Mouse (Mus musculus) C2C12 (cell line): ENCODE measurements at regions not wholly inside any gene's neighbourhood (a gene's known extent, or its start where the extent isn't known, plus 50 kb on each side); places are given as distances from the start of the nearest gene placed in this dataset.

Source experiments
- H3K27me3 ChIP-seq: one replicate; pipeline ENCODE4 v1.6.1; 2011; ENCODE audit not compliant: control insufficient read depth, insufficient read depth, insufficient read length
- H3K36me3 ChIP-seq: one replicate; pipeline ENCODE4 v1.6.1; 2011; ENCODE audit not compliant: control insufficient read depth, insufficient read depth
- H3K4me3 ChIP-seq: one replicate; pipeline ENCODE4 v1.5.1; 2011; ENCODE audit warnings: mild to moderate bottlenecking, control low read depth; ENCODE audit not compliant: poor library complexity, insufficient read depth, severe bottlenecking
- H3K79me2 ChIP-seq: one replicate; pipeline ENCODE4 v1.6.1; 2011; ENCODE audit not compliant: control insufficient read depth, insufficient read depth
- H3K79me3 ChIP-seq: one replicate; pipeline ENCODE4 v1.6.1; 2011; ENCODE audit warnings: low read depth, control low read depth
- H3ac ChIP-seq: one replicate; pipeline ENCODE3; 2011; ENCODE audit warnings: low read depth; ENCODE audit not compliant: control insufficient read depth, insufficient read length
- CEBPB ChIP-seq: IDR thresholded peaks from one replicate; pipeline ENCODE4 v1.6.1; 2011; ENCODE audit warnings: low read depth, mild to moderate bottlenecking, control low read depth, moderate library complexity
- CTCF ChIP-seq: IDR thresholded peaks from one replicate; pipeline ENCODE4 v1.5.1; 2011; ENCODE audit not compliant: control insufficient read depth, insufficient read depth, insufficient read length
- FOSL1 ChIP-seq: IDR thresholded peaks from one replicate; pipeline ENCODE4 v1.8.0; 2011; ENCODE audit warnings: mild to moderate bottlenecking, low read length; ENCODE audit not compliant: poor library complexity, insufficient read depth, severe bottlenecking
- MAX ChIP-seq: IDR thresholded peaks from one replicate; pipeline ENCODE4 v1.6.1; 2011; ENCODE audit warnings: mild to moderate bottlenecking, control low read depth
- MYOD1 ChIP-seq: IDR thresholded peaks from one replicate; pipeline ENCODE4 v1.6.1; 2011; ENCODE audit warnings: low read depth; ENCODE audit not compliant: control insufficient read depth, insufficient read length
- MYOG ChIP-seq: IDR thresholded peaks from one replicate; pipeline ENCODE4 v1.6.1; 2011; ENCODE audit not compliant: control insufficient read depth, insufficient read length; ENCODE audit errors: extremely low read depth
- USF1 ChIP-seq: IDR thresholded peaks from one replicate; pipeline ENCODE4 v1.6.1; 2011; ENCODE audit warnings: low read depth, mild to moderate bottlenecking, control low read depth, moderate library complexity

DNA sequence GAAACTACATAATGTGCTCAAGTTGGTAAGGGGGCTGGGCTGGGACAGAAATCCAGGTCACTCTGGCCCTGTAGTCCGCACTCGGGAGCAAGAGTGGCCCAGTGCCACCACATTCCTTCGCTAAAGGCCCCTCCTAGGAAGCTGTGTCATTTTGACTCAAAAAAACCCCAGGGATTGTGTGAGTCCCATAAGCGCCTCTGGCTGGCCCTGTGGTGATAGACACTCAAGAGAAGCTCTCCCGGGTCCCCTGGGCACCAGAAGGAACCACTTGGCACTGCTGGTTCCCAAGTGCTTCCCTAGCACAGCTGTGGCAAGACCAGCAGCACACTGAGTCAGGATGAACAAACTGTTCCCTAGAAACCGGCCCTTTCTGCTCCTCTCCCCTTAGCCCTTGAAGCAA is 93.1 kb upstream of the Smarca2 start:
- H3ac ChIP-seq: no peak overlapping the region
- TF ChIP-seq MYOG (no peak), CEBPB (no peak), CTCF (no peak), MAX (no peak)
- no peaks in the 10 kb centered on the region for H3K79me3 ChIP-seq
- H3K27me3 ChIP-seq: no peaks in the 10 kb centered on the region
- no peak overlapping the region for H3K4me3 ChIP-seq
- H3K36me3 ChIP-seq: no peaks in the 10 kb centered on the region
- no peaks in the 10 kb centered on the region for H3K79me2 ChIP-seq

DNA sequence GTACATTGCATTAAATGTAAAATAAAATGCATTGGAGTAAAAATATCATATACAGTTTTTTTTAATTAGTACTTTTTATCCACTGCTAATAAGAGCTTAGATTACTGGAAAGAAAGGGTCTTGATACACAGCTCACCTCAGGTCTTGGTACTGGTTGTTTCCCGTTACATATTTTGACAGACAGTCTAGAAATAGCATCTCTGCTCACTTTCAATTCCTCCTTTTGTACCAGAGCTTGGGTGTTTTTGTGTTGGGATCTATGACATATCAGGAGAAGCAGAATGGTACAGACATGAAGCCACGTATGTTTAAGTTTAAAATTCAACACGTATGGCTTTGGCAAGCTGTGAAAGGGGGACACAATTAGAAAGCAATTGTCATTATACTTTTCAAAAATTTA is 80.3 kb upstream of the Smarca2 start:
- TF ChIP-seq CTCF: no peak
- no peak for TF ChIP-seq MYOG
- Histone ChIP-seq H3K36me3 (no peaks in the 10 kb centered on the region), H3K79me3 (no peaks in the 10 kb centered on the region), H3ac (no peak overlapping the region), H3K4me3 (no peak overlapping the region), H3K27me3 (no peaks in the 10 kb centered on the region), H3K79me2 (no peaks in the 10 kb centered on the region)

DNA sequence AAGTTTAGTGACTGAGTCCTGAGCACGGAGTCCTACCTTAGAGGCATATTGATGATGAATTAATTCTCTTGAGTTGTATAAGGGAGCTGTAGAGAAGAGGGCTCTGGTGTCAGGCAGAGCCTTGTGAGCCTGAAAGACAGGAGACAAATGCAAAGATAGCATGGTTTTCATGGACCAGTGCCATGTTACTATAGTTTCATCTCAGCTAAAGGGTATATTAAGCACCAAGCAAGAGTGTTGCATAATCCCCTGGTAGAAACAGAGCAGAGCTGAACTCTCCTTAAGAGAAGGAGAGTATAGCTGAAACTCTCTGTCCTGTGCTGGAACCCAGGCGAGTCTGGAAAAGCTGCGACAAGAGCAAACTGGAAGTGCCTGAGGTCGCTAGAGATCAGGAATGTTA is 73.5 kb upstream of the Smarca2 start:
- Histone ChIP-seq H3K27me3 (no peaks in the 10 kb centered on the region), H3K4me3 (no peak overlapping the region), H3ac (no peak overlapping the region), H3K79me3 (no peaks in the 10 kb centered on the region), H3K79me2 (no peaks in the 10 kb centered on the region), H3K36me3 (no peaks in the 10 kb centered on the region)
- TF ChIP-seq MYOG (no peak), CTCF (no peak), FOSL1 (no peak), MAX (no peak), CEBPB (no peak), USF1 (no peak), MYOD1 (no peak)

DNA sequence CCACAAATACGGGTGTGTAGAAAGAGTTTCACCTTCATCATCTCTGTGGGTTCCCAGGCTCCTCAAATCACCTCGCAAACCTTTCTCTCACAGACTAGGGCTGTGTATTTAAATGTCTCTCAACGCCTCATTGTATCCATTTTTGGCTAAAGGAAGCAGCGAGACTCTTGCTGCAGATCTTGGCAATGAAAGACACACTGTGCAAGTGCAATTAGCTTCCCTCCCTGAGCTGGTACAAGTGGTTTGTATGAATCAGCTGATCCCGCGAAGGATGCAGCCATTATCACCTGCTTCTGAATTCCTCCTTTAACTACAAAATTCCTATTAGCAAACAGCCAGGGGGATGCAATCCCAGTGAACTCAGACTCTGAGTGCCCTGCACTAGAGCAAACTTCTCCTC is 72.3 kb upstream of the Smarca2 start:
- Histone ChIP-seq H3K36me3 (no peaks in the 10 kb centered on the region), H3K4me3 (no peak overlapping the region), H3ac (no peak overlapping the region), H3K79me2 (no peaks in the 10 kb centered on the region), H3K79me3 (no peaks in the 10 kb centered on the region), H3K27me3 (no peaks in the 10 kb centered on the region)
- TF ChIP-seq MYOG (no peak), CTCF (no peak), MAX (no peak), MYOD1 (no peak), FOSL1 (no peak), USF1 (no peak), CEBPB (no peak)

DNA sequence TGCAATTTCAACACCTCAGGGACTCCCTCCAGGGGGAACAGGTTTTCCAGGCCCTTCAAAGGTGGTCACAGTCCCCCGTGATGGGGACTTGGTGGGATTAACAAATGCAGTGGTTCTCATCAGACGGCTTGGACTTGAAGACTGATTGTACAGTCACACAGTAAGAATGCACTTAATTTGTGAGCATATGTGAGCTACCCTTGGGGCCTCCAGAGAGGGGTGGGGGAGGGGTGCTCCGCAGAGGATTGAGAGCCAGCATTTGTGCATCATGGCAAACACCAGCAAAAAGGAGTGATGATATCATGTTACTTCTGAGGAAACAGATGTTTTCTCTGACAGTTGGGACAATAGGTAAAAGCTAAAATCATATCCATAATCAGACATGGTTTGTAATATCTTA is 59.2 kb upstream of the Smarca2 start:
- H3K79me2 ChIP-seq: no peaks in the 10 kb centered on the region
- H3K27me3 ChIP-seq: no peaks in the 10 kb centered on the region
- TF ChIP-seq USF1 (no peak), CTCF (no peak), CEBPB (no peak), MYOD1 (no peak), MYOG (no peak), FOSL1 (no peak), MAX (no peak)

DNA sequence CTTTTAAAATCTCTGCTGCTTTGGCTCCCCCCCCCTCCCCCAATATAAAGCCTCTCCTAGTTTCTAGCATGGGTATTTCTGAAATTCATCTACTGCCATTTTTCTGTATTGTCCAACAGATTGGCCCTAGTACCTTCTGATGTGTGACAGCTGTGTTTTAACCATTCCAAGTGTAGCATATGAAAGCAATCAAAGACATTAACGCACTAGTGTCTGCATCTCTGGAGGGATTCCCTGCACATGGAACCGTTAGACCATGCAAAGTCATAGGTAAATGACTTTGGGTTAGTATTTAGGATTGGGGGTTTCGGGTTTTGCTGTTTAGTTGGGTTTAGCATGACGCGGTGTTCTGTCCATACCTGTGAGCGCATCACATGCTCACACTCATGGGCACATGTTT is 57.3 kb upstream of the Smarca2 start:
- no peaks in the 10 kb centered on the region for H3K36me3 ChIP-seq
- TF ChIP-seq CTCF (no peak), MYOG (no peak), USF1 (no peak), CEBPB (no peak), MYOD1 (no peak), MAX (no peak), FOSL1 (no peak)
- H3K79me3 ChIP-seq: no peaks in the 10 kb centered on the region
- no peak overlapping the region for H3ac ChIP-seq
- H3K4me3 ChIP-seq: no peak overlapping the region
- H3K27me3 ChIP-seq: no peaks in the 10 kb centered on the region
- no peaks in the 10 kb centered on the region for H3K79me2 ChIP-seq

More for the DNA sequence above, 59.2 kb upstream of the Smarca2 start:
- H3ac ChIP-seq: no peak overlapping the region
- H3K79me3 ChIP-seq: no peaks in the 10 kb centered on the region
- no peak overlapping the region for H3K4me3 ChIP-seq
- no peaks in the 10 kb centered on the region for H3K36me3 ChIP-seq
